Mouse (Mus musculus) E14TG2a.4 (cell line): Measurements from ENCODE around the gene Disc1.

Experiments used
- CTCF ChIP-seq: conservative IDR thresholded peaks from 2 replicates; pipeline ENCODE4 v1.5.1; 2014; ENCODE audit warnings: low read length
- POU5F1 ChIP-seq: IDR thresholded peaks from 2 replicates; pipeline ENCODE4 v1.6.1; 2014; ENCODE audit warnings: low read length, borderline replicate concordance

DNA sequence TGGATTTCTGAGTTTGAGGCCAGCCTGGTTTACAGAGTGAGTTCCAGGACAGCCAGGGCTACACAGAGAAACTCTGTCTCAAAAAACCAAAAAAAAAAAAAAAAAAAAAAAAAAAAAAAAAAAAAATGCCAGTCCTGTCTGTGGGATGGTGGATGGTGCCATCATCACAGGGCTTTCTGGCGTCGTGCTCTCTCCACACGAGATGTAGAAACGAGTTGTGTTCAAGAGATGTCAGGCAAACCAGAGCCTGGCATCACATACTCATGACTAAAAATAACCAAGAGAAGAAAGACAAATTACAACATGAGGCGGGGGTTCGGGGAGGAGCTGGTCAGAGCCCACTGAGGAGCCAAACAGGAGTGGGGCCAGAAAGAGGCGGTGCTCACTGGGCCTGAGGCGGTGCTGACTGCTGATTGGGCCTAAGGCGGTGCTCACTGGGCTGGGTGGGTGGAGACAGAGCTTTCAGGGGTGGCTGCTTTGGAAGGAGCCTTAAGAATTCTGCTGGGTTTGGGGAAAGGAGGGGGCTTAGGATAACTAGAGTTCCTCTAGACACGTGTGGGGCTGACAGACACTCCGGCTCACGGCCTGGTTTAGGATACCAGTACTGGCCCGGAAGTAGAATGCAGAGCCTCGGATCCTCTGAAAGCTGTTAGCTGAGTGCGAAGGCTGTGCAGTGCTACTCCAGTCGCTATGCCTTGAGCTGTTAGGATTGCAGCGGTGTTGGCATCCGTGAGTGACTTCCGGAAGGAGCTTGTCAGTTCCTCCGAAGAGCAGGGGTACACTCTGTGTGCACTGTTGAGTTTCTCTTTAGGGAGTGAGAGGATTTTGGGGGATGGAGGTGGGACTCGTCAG lies 37.1 kb downstream of the Disc1 start:
- no peak for TF ChIP-seq CTCF
- no peak for TF ChIP-seq POU5F1
